Mouse (Mus musculus): Measurements from ENCODE around the gene Olfr31. TPM values are rescaled to one million over a fixed set of nuclear protein-coding genes. Genes with fewer than 3 reads are reported as not detected.

Olfr31 gene
- total and polyA plus RNA-seq, 3 experiments, result 0.09 TPM; not detected in 2

DNA sequence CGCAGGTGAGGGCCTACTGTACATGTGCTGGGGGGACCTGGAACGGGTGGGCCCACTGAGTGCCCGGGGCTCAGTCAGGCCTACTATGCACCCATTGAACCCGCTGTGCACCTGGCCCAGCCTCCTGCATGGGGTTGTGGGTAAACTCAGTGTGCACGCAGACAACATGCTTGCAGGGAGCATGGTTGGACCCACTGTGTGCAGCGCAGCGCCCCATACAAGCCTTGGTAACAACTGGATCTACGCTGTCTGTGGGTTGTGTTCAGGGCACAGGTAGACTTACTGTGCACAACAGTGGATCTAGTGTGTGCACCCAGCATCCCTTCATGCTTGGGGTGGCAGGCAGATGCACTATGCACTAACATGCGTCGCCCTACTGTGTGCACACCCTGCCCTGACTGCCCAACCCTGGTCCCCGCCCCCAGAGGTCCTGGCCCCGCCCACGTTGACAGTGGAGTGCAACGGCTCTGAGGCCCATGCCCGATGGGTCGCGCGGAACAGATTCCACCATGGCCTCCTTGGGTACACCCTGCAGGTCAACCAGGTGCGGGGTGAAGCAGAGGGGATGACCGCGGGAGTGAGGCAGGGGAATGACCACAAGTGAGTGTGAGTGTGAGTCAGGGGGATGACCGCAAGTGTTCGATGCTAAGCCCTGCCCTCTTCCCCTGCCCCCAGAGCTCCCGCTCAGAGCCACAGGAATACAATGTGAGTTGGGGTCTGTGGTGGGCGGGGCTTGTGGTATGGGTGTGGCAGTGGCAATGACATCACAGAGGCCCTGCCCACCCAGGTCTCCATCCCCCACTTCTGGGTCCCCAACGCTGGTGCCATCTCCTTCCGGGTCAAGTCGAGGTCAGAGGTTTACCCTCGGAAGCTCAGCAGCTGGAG lies 27.9 kb downstream of the Olfr31 start:
- Histone ChIP-seq H3K27ac (ENCODE audit: insufficient read depth, low read depth) (no peak overlapping the region), H3K79me2 (replicated peaks; ENCODE audit: control insufficient read depth, extremely low read depth, insufficient read depth, poor library complexity, severe bottlenecking) (no peaks in the 10 kb centered on the region), H3K9me3 (replicated peaks; ENCODE audit: low read length) (peaks cover 86% of the 10 kb centered on the region), H3K4me2 (ENCODE audit: insufficient read depth, low read depth, poor library complexity, severe bottlenecking) (no peak overlapping the region), H3K36me3 (replicated peaks in 1 of 2; ENCODE audit: control insufficient read depth in 1 of 2, insufficient read depth in 1 of 2, low read length in 1 of 2) (peaks cover 0 to 10% of the 10 kb centered on the region in 2 experiments), H3K4me3 (replicated peaks in 1 of 3; ENCODE audit: low read depth in 2 of 3, low read length in 2 of 3, poor library complexity in 1 of 3) (no peak overlapping the region), H3K4me1 (ENCODE audit: control insufficient read depth in 1 of 2, insufficient read depth in 2 of 2) (peaks cover 0 to 3% of the 10 kb centered on the region in 2 experiments; a peak in 1 of 4 replicates), H3K9ac (ENCODE audit: insufficient read depth, low read depth) (no peak overlapping the region), H3K27me3 (replicated peaks) (no peaks in the 10 kb centered on the region)
- TF ChIP-seq ZKSCAN1 (IDR thresholded peaks at IDR 0.05; ENCODE audit: borderline replicate concordance, low read depth, low read length) (peak; percentile 33; the same call in 1 of the 2 replicates), ETS1 (conservative IDR thresholded peaks at IDR 0.05; ENCODE audit: low read depth, low read length) (no peak), PAX5 (IDR thresholded peaks at IDR 0.05; ENCODE audit: low read length) (no peak)
- dilution Hi-C loops (cut with MboI; ENCODE audit: extremely low pct_ligation_motif_present, extremely low pct_unique_long_range_greater_than_20kb, low sequenced_read_pairs) (no loop called here), in situ Hi-C loops (cut with MboI; ENCODE audit: low pct_ligation_motif_present, low pct_unique_long_range_greater_than_20kb, low sequenced_read_pairs) (no loop called here)
- no peak for DNase-seq (ENCODE audit: extremely low read depth)

DNA sequence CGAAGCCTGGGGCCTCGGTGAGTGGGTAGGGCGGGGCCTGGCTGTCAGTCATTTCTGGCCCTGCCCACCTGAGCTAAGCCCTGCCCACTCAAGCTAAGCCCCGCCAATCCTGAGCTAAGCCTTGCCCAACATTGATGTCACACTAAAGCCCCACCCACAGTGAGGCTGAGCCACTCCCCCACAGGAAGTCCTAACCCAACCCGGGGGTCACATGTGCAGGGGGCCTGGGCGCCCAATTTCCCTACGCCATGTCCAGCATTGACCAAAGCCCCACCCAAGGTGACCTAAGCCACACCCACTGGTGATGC lies 28.5 kb downstream of the Olfr31 start:
- DNase-seq (ENCODE audit: extremely low read depth), result no peak
- H3K36me3 ChIP-seq (replicated peaks in 1 of 2; ENCODE audit: control insufficient read depth in 1 of 2, insufficient read depth in 1 of 2, low read length in 1 of 2), result peaks cover 0 to 10% of the 10 kb centered on the region in 2 experiments
- H3K4me3 ChIP-seq (replicated peaks in 1 of 3; ENCODE audit: low read depth in 2 of 3, low read length in 2 of 3, poor library complexity in 1 of 3), result no peak overlapping the region
- in situ Hi-C loops (cut with MboI; ENCODE audit: low pct_ligation_motif_present, low pct_unique_long_range_greater_than_20kb, low sequenced_read_pairs) (no loop called here), dilution Hi-C loops (cut with MboI; ENCODE audit: extremely low pct_ligation_motif_present, extremely low pct_unique_long_range_greater_than_20kb, low sequenced_read_pairs) (no loop called here)
- H3K79me2 ChIP-seq (replicated peaks; ENCODE audit: control insufficient read depth, extremely low read depth, insufficient read depth, poor library complexity, severe bottlenecking), result no peaks in the 10 kb centered on the region
- peaks cover 87% of the 10 kb centered on the region for H3K9me3 ChIP-seq (replicated peaks; ENCODE audit: low read length)
- no peak overlapping the region for H3K4me2 ChIP-seq (ENCODE audit: insufficient read depth, low read depth, poor library complexity, severe bottlenecking)
- H3K27ac ChIP-seq (ENCODE audit: insufficient read depth, low read depth), result no peak overlapping the region
- H3K27me3 ChIP-seq (replicated peaks), result no peaks in the 10 kb centered on the region
- no peak overlapping the region for H3K9ac ChIP-seq (ENCODE audit: insufficient read depth, low read depth)
- peaks cover 0 to 3% of the 10 kb centered on the region in 2 experiments; a peak in 1 of 4 replicates for H3K4me1 ChIP-seq (ENCODE audit: control insufficient read depth in 1 of 2, insufficient read depth in 2 of 2)
- no peak for TF ChIP-seq MYC (IDR thresholded peaks at IDR 0.05; ENCODE audit: low read depth, low read length)
- no peak for TF ChIP-seq JUND (conservative IDR thresholded peaks at IDR 0.05; ENCODE audit: low read depth, low read length)
- no peak for TF ChIP-seq TBP (conservative IDR thresholded peaks at IDR 0.05; ENCODE audit: low read depth, low read length)
- TF ChIP-seq MAFK (IDR thresholded peaks at IDR 0.05; ENCODE audit: insufficient replicate concordance, low read length), result no peak
- TF ChIP-seq POLR2AphosphoS2 (IDR thresholded peaks at IDR 0.05; ENCODE audit: low read depth, low read length), result no peak
- no peak for TF ChIP-seq ZKSCAN1 (IDR thresholded peaks at IDR 0.05; ENCODE audit: borderline replicate concordance, low read depth, low read length)
- TF ChIP-seq MAX (IDR thresholded peaks at IDR 0.05; ENCODE audit: low read length), result no peak
- no peak for TF ChIP-seq KAT2A (IDR thresholded peaks at IDR 0.05; ENCODE audit: insufficient replicate concordance, low read length)
- no peak for TF ChIP-seq USF2 (conservative IDR thresholded peaks at IDR 0.05; ENCODE audit: low read depth, low read length)
- no peak for TF ChIP-seq NRF1 (IDR thresholded peaks at IDR 0.05; ENCODE audit: low read depth, low read length)
- TF ChIP-seq ETS1 (conservative IDR thresholded peaks at IDR 0.05; ENCODE audit: low read depth, low read length), result no peak
- TF ChIP-seq TCF12 (IDR thresholded peaks at IDR 0.05; ENCODE audit: low read depth, low read length), result no peak
